Mouse (Mus musculus): ENCODE measurements around the gene Rad9b. TPM values are rescaled to one million over a fixed set of nuclear protein-coding genes. Genes with fewer than 3 reads are reported as not detected.
"Not testable (repeated sequence)": the region's sequence is repeated elsewhere in the genome, so short reads cannot be mapped to it uniquely, and the experiment has no call there.

Rad9b gene
- polyA plus RNA-seq, 1 experiment: 10.8 TPM

GRCm38 (mm10) chr5:122372192-122372769 is 18.2 kb upstream of the Rad9b start, which contains the start of gene Fam216a:
TSS of gene Fam216a (minus strand) at chr5:122372364.
- DNase-seq (ENCODE audit: extremely low spot score in 1 of 2, low spot score in 1 of 2): peak; percentile 98 to 100

- no peak for DNase-seq (ENCODE audit: extremely low spot score in 1 of 2, low spot score in 1 of 2)
Measured at GRCm38 (mm10) chr5:122371591-122372191, 17.7 kb upstream of the Rad9b start, which contains the start of gene Gpn3. TSS of gene Gpn3 (plus strand) at chr5:122371876.

- DNase-seq (ENCODE audit: extremely low spot score in 1 of 2, low spot score in 1 of 2): no peak
Measured at GRCm38 (mm10) chr5:122354492-122355067, 547 bp upstream of the Rad9b start.

GRCm38 (mm10) chr5:122345777-122346176 is 8.3 kb downstream of the Rad9b start:
- DNase-seq (ENCODE audit: extremely low spot score in 1 of 2, low spot score in 1 of 2): no peak

- peak in 1 of 2 experiments; percentile 85 for DNase-seq (ENCODE audit: extremely low spot score in 1 of 2, low spot score in 1 of 2)
Measured at GRCm38 (mm10) chr5:122344260-122344659, 9.8 kb downstream of the Rad9b start.

- DNase-seq (ENCODE audit: extremely low spot score in 1 of 2, low spot score in 1 of 2): no peak
Measured at GRCm38 (mm10) chr5:122343768-122344167, 10.3 kb downstream of the Rad9b start.

GRCm38 (mm10) chr5:122342874-122343273 is 11.2 kb downstream of the Rad9b start:
- no peak for DNase-seq (ENCODE audit: extremely low spot score in 1 of 2, low spot score in 1 of 2)

GRCm38 (mm10) chr5:122336554-122337294 is 17.3 kb downstream of the Rad9b start:
- DNase-seq (ENCODE audit: extremely low spot score in 1 of 2, low spot score in 1 of 2): no peak

- no peak for DNase-seq (ENCODE audit: extremely low spot score in 1 of 2, low spot score in 1 of 2)
Measured at GRCm38 (mm10) chr5:122334682-122335081, 19.4 kb downstream of the Rad9b start.

- DNase-seq (ENCODE audit: extremely low spot score in 1 of 2, low spot score in 1 of 2): no peak
Measured at GRCm38 (mm10) chr5:122330269-122330668, 23.8 kb downstream of the Rad9b start.

- no peak for DNase-seq (ENCODE audit: extremely low spot score in 1 of 2, low spot score in 1 of 2)
Measured at GRCm38 (mm10) chr5:122327283-122327682, 26.8 kb downstream of the Rad9b start.

- DNase-seq (ENCODE audit: extremely low spot score in 1 of 2, low spot score in 1 of 2): no peak
Measured at GRCm38 (mm10) chr5:122325477-122325876, 28.6 kb downstream of the Rad9b start.

- peak; percentile 88 to 90 for DNase-seq (ENCODE audit: extremely low spot score in 1 of 2, low spot score in 1 of 2)
Measured at GRCm38 (mm10) chr5:122324608-122325431, 29.2 kb downstream of the Rad9b start.

GRCm38 (mm10) chr5:122323523-122323922 is 30.5 kb downstream of the Rad9b start:
- no peak for DNase-seq (ENCODE audit: extremely low spot score in 1 of 2, low spot score in 1 of 2)

GRCm38 (mm10) chr5:122320205-122320781 is 33.7 kb downstream of the Rad9b start:
- no peak for DNase-seq (ENCODE audit: extremely low spot score in 1 of 2, low spot score in 1 of 2)

- DNase-seq (ENCODE audit: extremely low spot score in 1 of 2, low spot score in 1 of 2): peak; percentile 57 to 66
Measured at GRCm38 (mm10) chr5:122319474-122320204, 34.4 kb downstream of the Rad9b start.

- DNase-seq (ENCODE audit: extremely low spot score in 1 of 2, low spot score in 1 of 2): not testable (repeated sequence)
Measured at GRCm38 (mm10) chr5:122318976-122319375, 35.1 kb downstream of the Rad9b start.

- no peak for DNase-seq (ENCODE audit: extremely low spot score in 1 of 2, low spot score in 1 of 2)
Measured at GRCm38 (mm10) chr5:122318100-122318499, 35.9 kb downstream of the Rad9b start.

GRCm38 (mm10) chr5:122317329-122318045 is 36.5 kb downstream of the Rad9b start:
- DNase-seq (ENCODE audit: extremely low spot score in 1 of 2, low spot score in 1 of 2): no peak

Measured in frontal cortex, adult 2 months (tissue).